Mouse (Mus musculus): ENCODE measurements at regions not wholly inside any gene's neighbourhood (a gene's known extent, or its start where the extent isn't known, plus 50 kb on each side); places are given as distances from the start of the nearest gene placed in this dataset.

DNA sequence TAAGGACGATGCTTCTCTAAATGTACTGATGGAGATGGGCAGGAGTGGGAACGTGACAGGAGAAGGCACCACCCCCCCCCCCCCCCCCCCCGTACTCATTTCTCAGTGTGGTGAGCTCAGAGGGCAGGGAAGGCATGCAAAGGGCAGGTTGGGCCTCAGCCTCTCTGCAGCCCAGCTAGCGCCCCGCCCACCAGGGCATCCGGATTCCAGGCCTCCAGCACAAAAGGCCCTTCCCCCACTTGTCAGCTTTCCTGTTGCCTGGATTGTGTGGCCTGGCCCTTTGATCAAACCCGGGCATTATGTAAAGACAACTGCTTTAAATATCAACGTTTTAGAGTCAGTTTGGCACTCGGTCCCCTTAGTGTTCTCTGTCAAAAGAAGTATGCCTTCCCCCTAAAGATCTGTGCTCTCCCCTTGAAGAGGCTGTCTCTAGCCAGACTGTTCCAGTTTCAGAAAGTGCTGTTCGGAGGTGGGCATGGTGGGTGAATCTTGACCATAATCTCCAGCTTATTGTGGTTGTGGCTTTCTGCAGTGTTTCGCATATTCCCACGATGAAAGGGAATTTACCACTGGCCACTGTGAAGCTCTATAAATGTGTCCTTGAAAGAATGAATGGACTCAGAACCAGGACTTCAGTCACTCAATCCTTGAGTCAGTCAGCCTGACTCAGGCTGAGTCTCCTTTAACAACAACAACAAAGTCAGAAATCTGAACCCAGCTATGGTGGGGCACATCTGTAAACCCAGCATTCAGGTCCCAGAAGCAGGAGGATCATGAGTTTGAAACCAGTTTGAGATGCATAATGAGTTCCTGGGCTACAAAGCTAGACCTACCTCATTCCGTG, 192.4 kb upstream of the Klf3 start:
- peak; percentile 94 to 95 for DNase-seq

DNA sequence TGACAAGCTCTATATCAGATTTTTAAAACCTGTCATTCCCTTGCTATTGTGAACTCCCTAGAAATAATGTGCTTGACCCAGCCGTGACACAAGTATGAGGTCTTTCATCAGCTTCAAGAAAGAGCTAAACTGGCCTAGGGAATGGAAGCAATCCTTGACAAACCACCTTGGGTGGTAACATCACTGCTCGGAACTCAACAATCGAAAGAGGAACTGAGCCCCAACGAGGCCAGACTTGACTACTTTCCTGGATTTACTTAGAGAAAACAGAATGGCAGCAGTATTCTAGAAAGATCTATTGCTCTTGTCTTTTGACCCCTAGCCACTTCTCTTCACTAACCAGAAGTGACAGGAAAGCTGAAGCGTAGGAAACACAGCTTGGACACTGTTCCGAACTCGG, 191.2 kb upstream of the Klf3 start:
- DNase-seq: no peak

- DNase-seq: no peak
Measured at GRCm38 (mm10) chr5:64613696-64614095, 189.5 kb upstream of the Klf3 start.

- DNase-seq: no peak
Measured at GRCm38 (mm10) chr5:64618126-64618525, 185.1 kb upstream of the Klf3 start.

- DNase-seq: no peak
Measured at GRCm38 (mm10) chr5:64619752-64620151, 183.4 kb upstream of the Klf3 start.

- DNase-seq: no peak
Measured at GRCm38 (mm10) chr5:64620726-64621125, 182.5 kb upstream of the Klf3 start.

- DNase-seq: no peak
Measured at GRCm38 (mm10) chr5:64621386-64621785, 181.8 kb upstream of the Klf3 start.

- DNase-seq: peak; percentile 80 to 85
Measured at GRCm38 (mm10) chr5:64623653-64624052, 179.5 kb upstream of the Klf3 start.

- peak; percentile 11 to 70 for DNase-seq
Measured at GRCm38 (mm10) chr5:64624205-64624604, 179.0 kb upstream of the Klf3 start.

DNA sequence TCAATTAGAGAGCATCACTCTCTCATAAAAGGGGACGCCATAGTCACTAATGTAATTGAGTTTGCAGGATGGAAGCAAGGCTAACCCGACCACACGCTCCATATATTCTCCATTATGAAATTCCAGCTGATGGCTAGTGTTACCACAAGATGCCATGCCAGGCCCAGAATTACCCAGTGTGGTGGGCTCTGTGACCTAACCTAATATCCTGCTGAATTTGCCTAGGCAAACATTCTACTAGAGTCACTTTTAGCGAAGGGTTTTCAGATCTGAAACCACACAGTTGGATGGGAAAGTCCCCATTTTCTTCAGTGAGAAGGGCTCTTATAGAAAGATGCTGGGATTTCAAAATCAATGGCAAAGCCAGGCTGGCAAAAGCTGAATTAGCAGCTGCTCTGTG, 177.8 kb upstream of the Klf3 start:
- DNase-seq: no peak

DNA sequence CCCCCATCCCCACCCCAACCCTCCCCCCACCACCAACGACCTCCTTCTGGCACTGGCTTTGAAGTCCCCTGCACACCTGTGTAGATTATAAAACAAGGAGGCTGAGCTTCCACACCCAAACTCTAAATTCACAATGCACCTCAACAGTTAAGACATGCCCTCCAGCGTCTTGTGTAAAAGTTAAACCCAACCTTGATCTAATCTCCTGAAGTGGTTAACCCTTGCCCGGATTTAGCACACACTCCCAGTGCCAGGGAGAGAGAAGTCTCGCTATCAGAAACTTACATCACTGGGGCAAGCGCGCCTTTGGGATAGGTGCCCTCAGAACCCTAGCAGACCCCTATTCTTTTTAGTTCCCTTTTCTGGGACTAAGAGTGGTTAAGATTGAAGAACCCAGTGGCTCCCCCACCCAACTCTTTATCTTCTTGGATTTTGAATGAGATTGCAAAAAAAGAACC, 177.3 kb upstream of the Klf3 start:
- DNase-seq: peak; percentile 27 to 45

- DNase-seq: peak; percentile 65 to 72
Measured at GRCm38 (mm10) chr5:64626351-64626750, 176.8 kb upstream of the Klf3 start.

- no peak for DNase-seq
Measured at GRCm38 (mm10) chr5:64630582-64630981, 172.6 kb upstream of the Klf3 start.

DNA sequence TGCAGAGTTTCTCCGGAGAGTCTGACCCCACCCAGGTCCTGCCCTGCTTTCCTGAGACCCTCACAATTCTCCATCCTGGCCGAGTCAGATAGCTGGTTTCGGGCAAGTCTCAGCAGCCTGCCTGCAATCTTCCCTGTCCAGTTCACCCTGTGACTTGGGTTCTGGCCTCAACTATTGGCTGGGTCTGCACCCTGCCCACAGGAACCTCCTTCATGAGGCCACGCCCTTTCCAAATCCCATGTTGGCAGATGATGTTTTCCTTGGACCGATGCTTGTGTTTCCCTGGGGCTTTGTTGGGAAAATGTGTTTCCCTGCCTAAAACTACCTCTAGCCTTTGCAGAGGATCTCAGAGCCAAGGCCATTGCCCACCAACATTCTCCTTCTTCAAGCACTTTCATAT, 171.0 kb upstream of the Klf3 start:
- DNase-seq: no peak

DNA sequence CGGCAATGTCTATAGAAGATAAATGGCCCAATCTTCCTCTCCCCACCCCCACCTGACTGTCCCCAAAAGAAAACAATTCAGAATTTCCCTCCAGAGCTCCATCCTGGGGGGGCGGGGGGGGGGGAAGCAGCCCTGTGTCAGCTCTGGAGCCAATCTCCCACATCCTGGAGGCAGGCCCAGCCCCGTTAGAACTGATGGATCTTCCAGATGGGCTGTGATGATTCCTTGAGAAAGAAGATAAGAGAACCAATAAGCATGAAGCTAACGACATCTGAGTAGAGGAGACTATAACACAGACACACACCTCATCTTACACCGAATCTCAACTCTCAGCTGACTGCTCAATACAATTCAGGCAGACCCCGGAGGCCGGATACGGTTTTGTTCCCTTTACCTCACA, 169.2 kb upstream of the Klf3 start:
- DNase-seq: peak in 1 of 2 experiments; percentile 10

GRCm38 (mm10) chr5:64634721-64635120, 168.5 kb upstream of the Klf3 start:
- no peak for DNase-seq

GRCm38 (mm10) chr5:64636301-64636700, 166.9 kb upstream of the Klf3 start:
- no peak for DNase-seq

- no peak for DNase-seq
Measured at GRCm38 (mm10) chr5:64643584-64643983, 159.6 kb upstream of the Klf3 start.

- DNase-seq: peak; percentile 70 to 71
Measured at GRCm38 (mm10) chr5:64647417-64648125, 155.6 kb upstream of the Klf3 start.

GRCm38 (mm10) chr5:64648492-64648891, 154.7 kb upstream of the Klf3 start:
- peak; percentile 44 to 49 for DNase-seq

DNA sequence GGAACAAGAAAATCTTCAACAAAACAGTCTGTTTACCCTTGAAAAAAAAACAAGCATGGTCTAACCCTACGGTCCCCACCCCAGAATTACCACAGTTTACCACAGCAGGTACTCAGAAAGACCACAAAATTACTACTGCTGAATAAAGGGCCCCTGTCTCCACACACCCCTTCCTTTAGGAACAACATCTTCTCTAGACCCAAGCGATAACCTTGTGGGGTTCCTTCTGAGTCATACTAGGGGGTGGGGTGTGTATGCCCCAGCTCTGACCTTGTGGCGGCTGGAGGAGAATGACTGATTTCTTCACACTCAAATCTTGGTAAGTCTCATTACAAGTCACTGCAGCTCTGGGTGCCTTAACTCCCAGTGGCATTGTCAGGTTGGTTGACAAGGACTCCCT, 151.8 kb upstream of the Klf3 start:
- no peak for DNase-seq

DNA sequence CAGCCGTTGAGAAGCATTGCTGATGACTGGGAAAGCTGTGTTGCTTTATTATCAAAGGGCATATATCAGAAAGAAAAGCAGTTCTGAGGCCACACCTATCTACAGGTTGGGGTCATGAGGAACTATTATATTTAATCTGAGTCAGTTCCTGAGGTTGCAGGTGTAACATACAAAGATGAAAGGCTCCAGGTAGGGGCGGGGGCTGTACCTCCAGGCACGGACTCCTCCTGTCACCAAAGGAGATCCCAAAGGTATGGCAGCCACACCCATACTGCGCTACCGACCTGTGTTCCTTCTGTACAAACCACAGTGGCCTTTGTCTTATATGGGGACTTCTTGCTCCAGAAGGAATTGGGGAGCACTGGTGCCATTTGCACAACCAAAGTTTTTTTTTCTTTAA, 149.4 kb upstream of the Klf3 start:
- DNase-seq: no peak

GRCm38 (mm10) chr5:64655286-64655685, 147.9 kb upstream of the Klf3 start:
- no peak for DNase-seq

- no peak for DNase-seq
Measured at GRCm38 (mm10) chr5:64661959-64662358, 141.2 kb upstream of the Klf3 start.
